Mouse (Mus musculus) CH12.LX (cell line): ENCODE results near the gene Hecw2. TPM values are rescaled to one million over a fixed set of nuclear protein-coding genes. Genes with fewer than 3 reads are reported as not detected.

ENCODE experiments used
- DNase-seq: peaks from one replicate; pipeline ENCODE4 v3.0.0-alpha.2; 2013; ENCODE audit errors: extremely low read depth
- H3K27ac ChIP-seq: 2 replicates; pipeline ENCODE4 v1.5.1; 2012; ENCODE audit warnings: low read depth, mild to moderate bottlenecking, control low read depth, moderate library complexity; ENCODE audit not compliant: insufficient read depth
- H3K27me3 ChIP-seq: replicated peaks from 2 replicates; pipeline ENCODE3; 2012; ENCODE audit warnings: inconsistent platforms
- H3K36me3 ChIP-seq, 2 experiments: replicated peaks in 1 of 2; 2 replicates each; pipeline versions ENCODE3 to v1.6.1; 2012; ENCODE audit warnings: inconsistent platforms in 1 of 2, low read length in 1 of 2, mild to moderate bottlenecking in 1 of 2, mixed read lengths in 1 of 2, moderate library complexity in 1 of 2; ENCODE audit not compliant: control insufficient read depth in 1 of 2, insufficient read depth in 1 of 2
- H3K4me1 ChIP-seq, 2 experiments: 2 replicates each; pipeline ENCODE4 v1.6.1; 2012; ENCODE audit warnings: inconsistent platforms in 1 of 2, moderate library complexity in 1 of 2; ENCODE audit not compliant: insufficient read depth in 2 of 2, control insufficient read depth in 1 of 2
- H3K4me2 ChIP-seq: 2 replicates; pipeline ENCODE4 v1.6.1; 2012; ENCODE audit warnings: low read depth, mild to moderate bottlenecking, control low read depth; ENCODE audit not compliant: poor library complexity, insufficient read depth, severe bottlenecking
- H3K4me3 ChIP-seq, 3 experiments: fragments of 150-350 bp in 1 of 3; sonication (generic) in 1 of 3; replicated peaks in 1 of 3; 2 replicates each; pipeline versions ENCODE3 to v1.5.1; 2011 to 2012; ENCODE audit warnings: low read depth in 2 of 3, low read length in 2 of 3, mild to moderate bottlenecking in 2 of 3, moderate library complexity in 2 of 3, control low read depth in 1 of 3, improper control_type of control experiment in 1 of 3, inconsistent platforms in 1 of 3, mixed read lengths in 1 of 3; ENCODE audit not compliant: poor library complexity in 1 of 3
- H3K79me2 ChIP-seq: replicated peaks from 2 replicates; pipeline ENCODE4 v1.6.1; 2012; ENCODE audit warnings: mild to moderate bottlenecking, moderate library complexity; ENCODE audit not compliant: control insufficient read depth, poor library complexity, insufficient read depth, severe bottlenecking; ENCODE audit errors: extremely low read depth
- H3K9ac ChIP-seq: 2 replicates; pipeline ENCODE4 v1.6.1; 2012; ENCODE audit warnings: low read depth, mild to moderate bottlenecking, control low read depth, moderate library complexity; ENCODE audit not compliant: insufficient read depth
- H3K9me3 ChIP-seq: replicated peaks from 2 replicates; pipeline ENCODE3; 2012; ENCODE audit warnings: low read length, inconsistent platforms, mixed read lengths
- BHLHE40 ChIP-seq: IDR thresholded peaks from 2 replicates; pipeline ENCODE4 v1.6.1; 2011; ENCODE audit warnings: mild to moderate bottlenecking, low read depth, low read length, improper control_type of control experiment
- CHD1 ChIP-seq: IDR thresholded peaks from 2 replicates; pipeline ENCODE4 v1.6.1; 2012; ENCODE audit warnings: low read depth, low read length, improper control_type of control experiment, inconsistent platforms
- E2F4 ChIP-seq: IDR thresholded peaks from 2 replicates; pipeline ENCODE4 v1.6.1; 2011; ENCODE audit warnings: low read depth, low read length, improper control_type of control experiment; ENCODE audit not compliant: insufficient replicate concordance
- ELF1 ChIP-seq: IDR thresholded peaks from 2 replicates; pipeline ENCODE4 v1.6.1; 2014; ENCODE audit warnings: low read depth, mild to moderate bottlenecking, inconsistent platforms, low read length, improper control_type of control experiment
- EP300 ChIP-seq: IDR thresholded peaks from 2 replicates; pipeline ENCODE4 v1.6.1; 2011; ENCODE audit warnings: low read length, improper control_type of control experiment
- ETS1 ChIP-seq: conservative IDR thresholded peaks from 2 replicates; pipeline ENCODE4 v1.6.1; 2012; ENCODE audit warnings: low read depth, mild to moderate bottlenecking, inconsistent platforms, low read length, improper control_type of control experiment, moderate library complexity
- GABPA ChIP-seq: IDR thresholded peaks from 2 replicates; pipeline ENCODE4 v1.6.1; 2012; ENCODE audit warnings: low read depth, low read length, improper control_type of control experiment, inconsistent platforms; ENCODE audit not compliant: insufficient replicate concordance
- IRF4 ChIP-seq: IDR thresholded peaks from 2 replicates; pipeline ENCODE4 v1.6.1; 2014; ENCODE audit warnings: low read depth, mild to moderate bottlenecking, inconsistent platforms, low read length, improper control_type of control experiment
- JUN ChIP-seq: IDR thresholded peaks from 2 replicates; pipeline ENCODE4 v1.6.1; 2011; ENCODE audit warnings: low read depth, mild to moderate bottlenecking, low read length, improper control_type of control experiment, moderate library complexity; ENCODE audit not compliant: insufficient read depth
- JUND ChIP-seq: conservative IDR thresholded peaks from 2 replicates; pipeline ENCODE4 v1.6.1; 2011; ENCODE audit warnings: low read depth, low read length, improper control_type of control experiment
- KAT2A ChIP-seq: IDR thresholded peaks from 2 replicates; pipeline ENCODE4 v1.6.1; 2012; ENCODE audit warnings: low read length, improper control_type of control experiment, inconsistent platforms; ENCODE audit not compliant: insufficient replicate concordance
- MAX ChIP-seq: IDR thresholded peaks from 2 replicates; pipeline ENCODE4 v1.6.1; 2011; ENCODE audit warnings: low read length, improper control_type of control experiment
- MEF2A ChIP-seq: IDR thresholded peaks from 2 replicates; pipeline ENCODE4 v1.6.1; 2014; ENCODE audit warnings: low read depth, mild to moderate bottlenecking, inconsistent platforms, low read length, improper control_type of control experiment, borderline replicate concordance
- MYC ChIP-seq: IDR thresholded peaks from 2 replicates; pipeline ENCODE4 v1.6.1; 2011; ENCODE audit warnings: low read depth, mild to moderate bottlenecking, improper control_type of control experiment, low read length
- NELFE ChIP-seq: IDR thresholded peaks from 2 replicates; pipeline ENCODE4 v1.6.1; 2011; ENCODE audit warnings: low read depth, low read length, improper control_type of control experiment
- NRF1 ChIP-seq: IDR thresholded peaks from 2 replicates; pipeline ENCODE4 v1.6.1; 2014; ENCODE audit warnings: low read depth, mild to moderate bottlenecking, inconsistent platforms, low read length, improper control_type of control experiment, moderate library complexity
- POLR2AphosphoS2 ChIP-seq: IDR thresholded peaks from 2 replicates; pipeline ENCODE4 v1.6.1; 2011; ENCODE audit warnings: low read depth, low read length, improper control_type of control experiment
- RAD21 ChIP-seq: IDR thresholded peaks from 2 replicates; pipeline ENCODE4 v1.6.1; 2011; ENCODE audit warnings: low read depth, mild to moderate bottlenecking, low read length, improper control_type of control experiment, moderate library complexity
- SMC3 ChIP-seq: IDR thresholded peaks from 2 replicates; pipeline ENCODE4 v1.6.1; 2011; ENCODE audit warnings: low read depth, low read length, improper control_type of control experiment
- TBP ChIP-seq: conservative IDR thresholded peaks from 2 replicates; pipeline ENCODE4 v1.6.1; 2011; ENCODE audit warnings: low read depth, low read length, improper control_type of control experiment
- TCF12 ChIP-seq: IDR thresholded peaks from 2 replicates; pipeline ENCODE4 v1.6.1; 2014; ENCODE audit warnings: low read depth, mild to moderate bottlenecking, inconsistent platforms, low read length, improper control_type of control experiment
- UBTF ChIP-seq: IDR thresholded peaks from 2 replicates; pipeline ENCODE4 v1.6.1; 2012; ENCODE audit warnings: low read depth, mild to moderate bottlenecking, inconsistent platforms, low read length, improper control_type of control experiment, moderate library complexity
- ZC3H11A ChIP-seq: IDR thresholded peaks from 2 replicates; pipeline ENCODE4 v1.6.1; 2012; ENCODE audit warnings: low read depth, mild to moderate bottlenecking, inconsistent platforms, low read length, improper control_type of control experiment
- ZKSCAN1 ChIP-seq: IDR thresholded peaks from 2 replicates; pipeline ENCODE4 v1.6.1; 2012; ENCODE audit warnings: low read depth, inconsistent platforms, low read length, improper control_type of control experiment, borderline replicate concordance
- ZMIZ1 ChIP-seq: IDR thresholded peaks from 2 replicates; pipeline ENCODE4 v1.6.1; 2012; ENCODE audit warnings: low read depth, mild to moderate bottlenecking, inconsistent platforms, low read length, improper control_type of control experiment
- ZNF384 ChIP-seq: IDR thresholded peaks from 2 replicates; pipeline ENCODE4 v1.6.1; 2012; ENCODE audit warnings: low read depth, low read length, improper control_type of control experiment, inconsistent platforms
- dilution Hi-C: fragments of 300-500 bp; cut with MboI; formaldehyde crosslinking; loops from 2 replicates; pipeline ENCODE4 v1.14.3; 2020; ENCODE audit warnings: low sequenced_read_pairs; ENCODE audit not compliant: extremely low pct_unique_long_range_greater_than_20kb, extremely low pct_ligation_motif_present
- in situ Hi-C: fragments of 300-500 bp; cut with MboI; formaldehyde crosslinking; loops from 3 replicates; pipeline ENCODE4 v1.14.3; 2019; ENCODE audit warnings: low sequenced_read_pairs, low pct_ligation_motif_present, low pct_unique_long_range_greater_than_20kb, mixed read lengths
- polyA plus RNA-seq: library from polyadenylated mRNA; unstranded; fragments of >175 nt; gene quantifications from 2 replicates; pipeline ENCODE4 v1.2.1, GENCODE M21; 2012; ENCODE audit warnings: low read depth; ENCODE audit not compliant: insufficient read length
- total RNA-seq, 2 experiments: library from RNA; depleted of rRNA; stranded (reverse); fragments of 300-350 nt in 1 of 2; fragments of >200 nt in 1 of 2; gene quantifications; 2 replicates each; pipeline ENCODE4 v1.2.3; 2012 to 2014

Gene Hecw2
- total and polyA plus RNA-seq, 3 experiments, result 0.05 to 0.59 (median 0.14) TPM

- TF ChIP-seq KAT2A, result no peak
- TF ChIP-seq ZNF384, result no peak; the same call in 1 of the 2 replicates
- TF ChIP-seq EP300, result peak; percentile 81
- TF ChIP-seq SMC3, result no peak
- TF ChIP-seq BHLHE40, result peak; percentile 38; the same call in 1 of the 2 replicates
- TF ChIP-seq MYC, result no peak
- no peak for TF ChIP-seq NRF1
- peak; percentile 70 for TF ChIP-seq ELF1
- peak; percentile 48; the same call in 1 of the 2 replicates for TF ChIP-seq TCF12
- TF ChIP-seq JUN, result no peak
- no peak for TF ChIP-seq ZKSCAN1
- TF ChIP-seq TBP, result no peak
- TF ChIP-seq JUND, result peak; percentile 55
- TF ChIP-seq ZC3H11A, result no peak
- TF ChIP-seq E2F4, result no peak
Measured at GRCm38 (mm10) chr1:53851334-53851733, 343.6 kb downstream of the Hecw2 start (continued).

GRCm38 (mm10) chr1:53850891-53851290, 344.1 kb downstream of the Hecw2 start:
- Histone ChIP-seq H3K27me3 (no peaks in the 10 kb centered on the region), H3K4me2 (no peak overlapping the region), H3K9me3 (no peaks in the 10 kb centered on the region), H3K9ac (no peak overlapping the region), H3K4me1 (peaks cover 10 to 51% of the 10 kb centered on the region in 2 experiments), H3K4me3 (no peak overlapping the region), H3K36me3 (no peaks in the 10 kb centered on the region), H3K27ac (no peak overlapping the region), H3K79me2 (no peaks in the 10 kb centered on the region)
- in situ Hi-C loops (no loop called here), dilution Hi-C loops (no loop called here)
- no peak for TF ChIP-seq ZMIZ1
- TF ChIP-seq RAD21, result no peak
- no peak for TF ChIP-seq IRF4
- TF ChIP-seq ZNF384, result no peak
- no peak for TF ChIP-seq GABPA
- TF ChIP-seq MAX, result no peak
- no peak for TF ChIP-seq CHD1
- TF ChIP-seq ZKSCAN1, result no peak
- TF ChIP-seq BHLHE40, result no peak
- no peak for TF ChIP-seq MEF2A
- no peak for TF ChIP-seq SMC3
- no peak for TF ChIP-seq UBTF
- TF ChIP-seq POLR2AphosphoS2, result no peak
- TF ChIP-seq ETS1, result no peak
- TF ChIP-seq TBP, result no peak
- TF ChIP-seq MYC, result no peak
- TF ChIP-seq NELFE, result no peak
- no peak for DNase-seq
